In the genomic region with DNA sequence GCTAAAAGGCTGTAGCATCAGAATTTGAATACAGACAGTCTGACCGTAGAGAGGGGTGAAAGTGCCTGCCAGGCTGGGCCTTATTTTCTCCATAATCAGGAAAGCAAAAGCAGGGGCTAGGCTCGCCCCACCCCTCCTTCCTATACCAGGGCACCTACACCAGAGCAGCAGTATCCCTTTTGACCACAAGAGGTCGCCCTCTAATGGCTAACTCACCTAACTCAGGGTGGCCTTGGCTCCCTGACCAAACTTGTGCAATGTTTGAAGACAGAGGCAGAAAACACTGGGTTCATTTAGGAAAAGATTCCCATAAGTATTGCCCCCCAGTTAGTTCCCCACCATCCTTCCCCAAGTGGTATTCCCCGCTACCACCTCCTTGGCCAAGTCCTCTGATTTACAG, we compare ENCODE assay signal across 8 mouse cellular contexts. TPM values are rescaled to one million over a fixed set of nuclear protein-coding genes. Genes with fewer than 3 reads are reported as not detected.
DNase-seq lines count a peak whose midpoint lies in the region; ATAC-seq and TF ChIP-seq lines count a peak whose summit lies in the region.

No protein-coding gene starts in this region.

- H3K9me3 ChIP-seq in G1E (replicated peaks): peaks cover 3% of the 10 kb centered on the region; the same call in 1 of the 2 replicates
- H3K9me3 ChIP-seq in forebrain, embryonic 12.5 days: no peaks in the 10 kb centered on the region
- 0 out of 2 replicates have a peak, but pooled peaks cover 4% of the 10 kb centered on the region for H3K9me3 ChIP-seq in hindbrain, embryonic 13.5 days

- no peak overlapping the region for H3K4me3 ChIP-seq in G1E (ENCODE audit: low read depth, low read length)
- H3K4me3 ChIP-seq in forebrain, embryonic 12.5 days (replicated peaks): no peak overlapping the region
- no peak overlapping the region for H3K4me3 ChIP-seq in hindbrain, embryonic 13.5 days

- H3K4me2 ChIP-seq in forebrain, embryonic 12.5 days: no peak overlapping the region
- H3K4me2 ChIP-seq in hindbrain, embryonic 13.5 days: no peak overlapping the region

- TF ChIP-seq CTCF in G1E (IDR thresholded peaks at IDR 0.05; ENCODE audit: low read depth, low read length): peak; percentile 100
- TF ChIP-seq CTCF in brain, embryonic 14.5 days (IDR thresholded peaks at IDR 0.05; ENCODE audit: borderline replicate concordance, extremely low read depth, insufficient read depth, insufficient read length): peak; percentile 93

- H3K27me3 ChIP-seq in G1E (ENCODE audit: insufficient read depth, low read length): peaks cover 54% of the 10 kb centered on the region
- peaks cover 21% of the 10 kb centered on the region for H3K27me3 ChIP-seq in forebrain, embryonic 12.5 days
- H3K27me3 ChIP-seq in hindbrain, embryonic 13.5 days: peaks cover 12% of the 10 kb centered on the region

- H3K9ac ChIP-seq in forebrain, embryonic 12.5 days: no peak overlapping the region
- no peak overlapping the region for H3K9ac ChIP-seq in hindbrain, embryonic 13.5 days

- DNase-seq in G1E (ENCODE audit: low spot score): peak; percentile 81
- peak; percentile 84 for DNase-seq in brain, embryonic 14.5 days (ENCODE audit: low read depth)
- peak; percentile 67 to 86 for DNase-seq in left cerebral cortex, postnatal 10 days (ENCODE audit: extremely low spot score in 1 of 2, low spot score in 2 of 2)
- peak; percentile 90 for DNase-seq in mesoderm, embryonic 11.5 days (ENCODE audit: low read depth, low spot score)
- DNase-seq in right cerebral cortex, postnatal 10 days (ENCODE audit: low spot score in 2 of 2): peak; percentile 84 to 87
- peak; percentile 77 to 86 for DNase-seq in urinary bladder, postnatal 36 days (ENCODE audit: low spot score in 2 of 2)

- H3K36me3 ChIP-seq in G1E (replicated peaks): no peaks in the 10 kb centered on the region
- H3K36me3 ChIP-seq in forebrain, embryonic 12.5 days (replicated peaks): no peaks in the 10 kb centered on the region
- peaks cover 41% of the 10 kb centered on the region for H3K36me3 ChIP-seq in hindbrain, embryonic 13.5 days

- WGBS in forebrain, embryonic 12.5 days: 15% methylated on average over 4 of the region's 4 CpGs
- 15% methylated on average over 4 of the region's 4 CpGs for WGBS in hindbrain, embryonic 13.5 days

- no peak for TF ChIP-seq POLR2A in brain, embryonic 14.5 days (IDR thresholded peaks at IDR 0.05; ENCODE audit: borderline replicate concordance, extremely low read depth, insufficient read depth, insufficient read length, poor library complexity, severe bottlenecking)

- intact Hi-C loops in left cerebral cortex, postnatal 10 days (cut with DNase I): loop anchor here (2.0 kb wide), 1 partner anchor 162 kb away; no protein-coding TSS in a partner anchor

- peak; percentile 61; the same call in 1 of the 2 replicates for ATAC-seq in G1E (ENCODE audit: extremely low read depth, insufficient number of reproducible peaks, low FRiP score, poor library complexity, severe bottlenecking)
- peak; percentile 67; the same call in 1 of the 2 replicates for ATAC-seq in forebrain, embryonic 12.5 days (ENCODE audit: low FRiP score)
- 0 out of 2 replicates have a peak, but pooled peaks have one; percentile 31 for ATAC-seq in hindbrain, embryonic 13.5 days (ENCODE audit: low FRiP score)

- peaks cover 18% of the 10 kb centered on the region for H3K4me1 ChIP-seq in G1E (ENCODE audit: insufficient read depth, low read depth, low read length)
- H3K4me1 ChIP-seq in forebrain, embryonic 12.5 days: no peaks in the 10 kb centered on the region
- peaks cover 16% of the 10 kb centered on the region; the same call in 1 of the 2 replicates for H3K4me1 ChIP-seq in hindbrain, embryonic 13.5 days (replicated peaks)

- no peak overlapping the region for H3K27ac ChIP-seq in forebrain, embryonic 12.5 days
- no peak overlapping the region for H3K27ac ChIP-seq in hindbrain, embryonic 13.5 days

RNA-seq across cellular contexts. Expression of gene Rps6kl1, which starts 8.3 kb away (rescaled TPM):
- total RNA-seq in G1E (2014; fragmentation: Nextera tagmentation) (not detected in 2 replicates), G1E (2017) (0.06 and 0.11 TPM in 2 replicates)
- polyA plus RNA-seq in G1E (2012): 0.03 TPM in 1 of 2 replicates, not detected in the other
- polyA plus RNA-seq in brain, embryonic 14.5 days (2012; rRNA removed): 26.9 and 28.2 TPM in 2 replicates
- polyA plus RNA-seq in forebrain, embryonic 12.5 days (2016; fragmentation: Nextera tagmentation; extraction: Ambion mirVana): 5.8 and 6.1 TPM in 2 replicates
- 23.3 and 24.1 TPM in 2 replicates for polyA plus RNA-seq in hindbrain, embryonic 13.5 days (2015; fragmentation: Nextera tagmentation; extraction: Ambion mirVana)
- 10 to 100 TPM; 38.8 to 39.5 TPM for total RNA-seq in left cerebral cortex, postnatal 10 days (2021)

RNA-seq across cellular contexts. Expression of gene Dlst, which starts 32.2 kb away (rescaled TPM):
- total RNA-seq in G1E (2014; fragmentation: Nextera tagmentation): 208 and 213 TPM in 2 replicates
- total RNA-seq in G1E (2017): 200 and 221 TPM in 2 replicates
- 728 and 1,047 TPM in 2 replicates for polyA plus RNA-seq in G1E (2012)
- polyA plus RNA-seq in brain, embryonic 14.5 days (2012; rRNA removed): 145 and 157 TPM in 2 replicates
- polyA plus RNA-seq in forebrain, embryonic 12.5 days (2016; fragmentation: Nextera tagmentation; extraction: Ambion mirVana): 104 and 109 TPM in 2 replicates
- 103 and 107 TPM in 2 replicates for polyA plus RNA-seq in hindbrain, embryonic 13.5 days (2015; fragmentation: Nextera tagmentation; extraction: Ambion mirVana)
- 100 to 1,000 TPM; 171 to 180 TPM for total RNA-seq in left cerebral cortex, postnatal 10 days (2021)

RNA-seq across cellular contexts. Expression of gene Prox2, which starts 32.2 kb away (rescaled TPM):
- total RNA-seq in G1E (2014; fragmentation: Nextera tagmentation) (12.1 and 13.5 TPM in 2 replicates), G1E (2017) (10.3 and 10.7 TPM in 2 replicates)
- 6.8 and 7.0 TPM in 2 replicates for polyA plus RNA-seq in G1E (2012)
- polyA plus RNA-seq in brain, embryonic 14.5 days (2012; rRNA removed): 0.60 and 0.98 TPM in 2 replicates
- 3.1 and 4.3 TPM in 2 replicates for polyA plus RNA-seq in forebrain, embryonic 12.5 days (2016; fragmentation: Nextera tagmentation; extraction: Ambion mirVana)
- 2.0 and 2.2 TPM in 2 replicates for polyA plus RNA-seq in hindbrain, embryonic 13.5 days (2015; fragmentation: Nextera tagmentation; extraction: Ambion mirVana)
- 1 to 10 TPM in 1 of 2 experiments, under 1 TPM in 1; 0.51 to 1.0 TPM for total RNA-seq in left cerebral cortex, postnatal 10 days (2021)

RNA-seq across cellular contexts. Expression of gene Pgf, which starts 34.8 kb away (rescaled TPM):
- total RNA-seq in G1E (2014; fragmentation: Nextera tagmentation): not detected in 2 replicates
- total RNA-seq in G1E (2017): 1.9 and 2.1 TPM in 2 replicates
- not detected in 2 replicates for polyA plus RNA-seq in G1E (2012)
- 5.0 and 5.7 TPM in 2 replicates for polyA plus RNA-seq in brain, embryonic 14.5 days (2012; rRNA removed)
- polyA plus RNA-seq in forebrain, embryonic 12.5 days (2016; fragmentation: Nextera tagmentation; extraction: Ambion mirVana): 6.3 and 7.5 TPM in 2 replicates
- 7.5 and 9.4 TPM in 2 replicates for polyA plus RNA-seq in hindbrain, embryonic 13.5 days (2015; fragmentation: Nextera tagmentation; extraction: Ambion mirVana)
- 1 to 10 TPM; 3.9 to 4.8 TPM for total RNA-seq in left cerebral cortex, postnatal 10 days (2021)
